Mouse (Mus musculus) thymus, postnatal 0 days (tissue): Measurements from ENCODE around the gene Rps21. TPM values are rescaled to one million over a fixed set of nuclear protein-coding genes. Genes with fewer than 3 reads are reported as not detected.
A peak's percentile ranks its signal among the peaks of the same experiment; 100 is the strongest.

ENCODE experiments used
- DNase-seq: peaks from one replicate; pipeline ENCODE4 v3.0.0-alpha.2; 2015; ENCODE audit warnings: low spot score
- polyA plus RNA-seq: library from polyadenylated mRNA; unstranded; fragments of >200 nt; fragmentation: Nextera tagmentation; extraction: Ambion mirVana; gene quantifications from 2 replicates; pipeline ENCODE4 v1.2.1, GENCODE M21; 2015

The Rps21 gene
- 928 and 961 TPM in 2 replicates for polyA plus RNA-seq

GRCm38 (mm10) chr2:180257001-180257521, at the start of gene Rps21:
TSS of gene Rps21 (plus strand) at chr2:180257377.
- peak; percentile 98 for DNase-seq

- peak; percentile 23 for DNase-seq
These were observed 49.3 kb upstream of the Rps21 start for GRCm38 (mm10) chr2:180207840-180208239.

- DNase-seq, result no peak
These were observed 48.2 kb upstream of the Rps21 start for GRCm38 (mm10) chr2:180208976-180209375.

GRCm38 (mm10) chr2:180212255-180212654, 44.9 kb upstream of the Rps21 start:
- no peak for DNase-seq

- no peak for DNase-seq
These were observed 42.7 kb upstream of the Rps21 start for GRCm38 (mm10) chr2:180214352-180214978.

GRCm38 (mm10) chr2:180215011-180215461, 42.1 kb upstream of the Rps21 start:
- DNase-seq, result no peak

GRCm38 (mm10) chr2:180215951-180216350, 41.2 kb upstream of the Rps21 start:
- DNase-seq, result no peak

- no peak for DNase-seq
These were observed 40.3 kb upstream of the Rps21 start for GRCm38 (mm10) chr2:180216921-180217320.

- no peak for DNase-seq
These were observed 39.6 kb upstream of the Rps21 start for GRCm38 (mm10) chr2:180217587-180217986.

- DNase-seq, result no peak
These were observed 38.9 kb upstream of the Rps21 start for GRCm38 (mm10) chr2:180218241-180218640.

- DNase-seq, result no peak
These were observed 38.5 kb upstream of the Rps21 start for GRCm38 (mm10) chr2:180218677-180219076.

- DNase-seq, result no peak
These were observed 37.8 kb upstream of the Rps21 start for GRCm38 (mm10) chr2:180219145-180219943.

GRCm38 (mm10) chr2:180220165-180220564, 37.0 kb upstream of the Rps21 start:
- DNase-seq, result no peak

GRCm38 (mm10) chr2:180221051-180221450, 36.1 kb upstream of the Rps21 start:
- no peak for DNase-seq

- peak; percentile 20 for DNase-seq
These were observed 34.9 kb upstream of the Rps21 start for GRCm38 (mm10) chr2:180222250-180222649.

- DNase-seq, result no peak
These were observed 32.5 kb upstream of the Rps21 start for GRCm38 (mm10) chr2:180224647-180225043.

GRCm38 (mm10) chr2:180225044-180225761, 32.0 kb upstream of the Rps21 start:
- DNase-seq, result peak; percentile 21

GRCm38 (mm10) chr2:180225762-180226378, 31.3 kb upstream of the Rps21 start, which contains the start of gene Lama5:
TSS of gene Lama5 (minus strand) at chr2:180225859.
- peak; percentile 38 for DNase-seq

- DNase-seq, result peak; percentile 73
These were observed 29.7 kb upstream of the Rps21 start for GRCm38 (mm10) chr2:180227262-180228059.

GRCm38 (mm10) chr2:180228060-180228458, 29.1 kb upstream of the Rps21 start:
- DNase-seq, result no peak
